Mouse (Mus musculus) myocyte (in vitro differentiated cells): ENCODE results near the gene Adam12.

Experiments used
- E2F4 ChIP-seq: IDR thresholded peaks from one replicate; pipeline ENCODE4 v1.6.1; 2011; ENCODE audit warnings: mild to moderate bottlenecking, control low read depth, moderate library complexity; ENCODE audit not compliant: insufficient read depth
- POLR2A ChIP-seq: IDR thresholded peaks from one replicate; pipeline ENCODE4 v1.6.1; 2011; ENCODE audit warnings: low read depth, mild to moderate bottlenecking, control low read depth, moderate library complexity; ENCODE audit not compliant: insufficient read length
- SRF ChIP-seq: IDR thresholded peaks from one replicate; pipeline ENCODE4 v1.6.1; 2011; ENCODE audit warnings: low read depth; ENCODE audit not compliant: control insufficient read depth, insufficient read length
- TCF3 ChIP-seq: IDR thresholded peaks from one replicate; pipeline ENCODE4 v1.6.1; 2011; ENCODE audit warnings: low read depth, control low read depth; ENCODE audit not compliant: insufficient read length
- USF1 ChIP-seq: IDR thresholded peaks from one replicate; pipeline ENCODE4 v1.6.1; 2011; ENCODE audit warnings: low read depth, mild to moderate bottlenecking, control low read depth, moderate library complexity

DNA sequence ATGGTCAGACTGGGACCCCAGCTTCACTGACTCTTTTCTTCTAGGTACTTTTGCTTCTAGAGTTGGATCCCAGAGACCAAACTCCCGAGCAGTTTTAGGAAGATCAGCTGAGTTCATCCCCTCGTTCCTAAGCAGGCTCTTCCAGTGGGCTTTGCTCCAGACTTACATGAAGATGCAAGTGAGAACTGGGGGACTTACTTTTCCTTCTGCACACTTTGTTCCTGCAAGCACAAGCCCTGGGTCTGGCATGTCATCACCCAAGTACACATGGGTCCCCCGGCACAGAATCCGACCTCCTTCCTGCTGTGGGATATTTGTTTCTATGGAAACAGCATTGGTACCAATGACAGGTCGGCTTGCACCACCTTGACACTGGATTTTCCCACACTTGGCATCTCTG, 312.6 kb downstream of the Adam12 start:
- TF ChIP-seq USF1 (no peak), SRF (no peak), POLR2A (no peak), TCF3 (no peak), E2F4 (no peak)
